Mouse (Mus musculus) adrenal gland, postnatal 36 days (tissue): ENCODE results near the gene Agrn. TPM values are rescaled to one million over a fixed set of nuclear protein-coding genes. Genes with fewer than 3 reads are reported as not detected.
"Not testable (repeated sequence)": the region's sequence is repeated elsewhere in the genome, so short reads cannot be mapped to it uniquely, and the experiment has no call there.

ENCODE experiments used
- DNase-seq, 2 experiments: peaks; one replicate each; pipeline ENCODE4 v3.0.0; 2021; ENCODE audit warnings: mixed read lengths in 1 of 2
- microRNA-seq: library from miRNA; unstranded; fragments of <30 nt; microRNA quantifications from one replicate; pipeline ENCODE4 v1.2.0, GENCODE M21; 2021
- total RNA-seq, 2 experiments: library from RNA; stranded (reverse); gene quantifications; 2 replicates each; pipeline ENCODE4 v1.2.3; 2021

Gene Agrn
- total RNA-seq, 2 experiments from 2014 or later = 33.2 to 49.6 TPM

DNA sequence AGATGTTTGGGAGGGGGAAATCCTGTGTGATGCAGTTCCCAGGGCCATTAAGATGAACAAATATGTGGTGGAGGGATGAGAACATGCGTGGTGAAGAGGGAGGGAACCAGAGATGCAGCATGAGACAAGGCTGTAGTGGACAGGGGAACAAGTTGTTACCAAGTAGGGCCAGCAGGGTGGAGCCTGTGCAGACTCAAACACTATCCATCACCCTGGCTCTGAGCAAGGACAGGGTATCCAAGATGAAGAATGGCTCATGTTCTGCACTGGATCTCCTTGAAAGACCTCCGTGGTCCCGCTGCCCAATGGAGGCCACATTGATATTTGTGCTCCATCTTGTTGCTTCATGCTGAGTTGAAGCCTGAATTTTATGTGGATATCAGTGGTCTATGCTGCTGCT lies 42.5 kb downstream of the Agrn start:
- no peak for DNase-seq

DNA sequence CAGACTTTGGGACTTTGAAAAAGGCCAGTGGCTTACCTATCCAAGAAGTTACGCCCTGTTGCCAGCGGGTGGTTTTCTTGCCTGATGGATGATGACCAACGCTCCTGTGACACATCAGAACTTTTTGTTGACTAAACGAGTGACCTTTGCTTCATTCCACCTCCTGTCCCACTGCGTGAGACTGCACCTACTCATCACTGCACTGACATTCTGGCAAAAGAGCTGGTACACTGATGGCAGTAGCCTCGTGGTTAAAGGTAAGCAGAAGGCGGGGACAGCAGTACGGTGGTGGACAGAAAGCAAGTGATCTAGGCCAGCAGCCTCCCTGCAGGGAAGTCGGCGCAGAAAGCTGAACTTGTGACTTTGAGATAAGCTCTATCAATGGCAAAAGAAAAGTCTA lies 46.4 kb downstream of the Agrn start:
- DNase-seq = not testable (repeated sequence)

DNA sequence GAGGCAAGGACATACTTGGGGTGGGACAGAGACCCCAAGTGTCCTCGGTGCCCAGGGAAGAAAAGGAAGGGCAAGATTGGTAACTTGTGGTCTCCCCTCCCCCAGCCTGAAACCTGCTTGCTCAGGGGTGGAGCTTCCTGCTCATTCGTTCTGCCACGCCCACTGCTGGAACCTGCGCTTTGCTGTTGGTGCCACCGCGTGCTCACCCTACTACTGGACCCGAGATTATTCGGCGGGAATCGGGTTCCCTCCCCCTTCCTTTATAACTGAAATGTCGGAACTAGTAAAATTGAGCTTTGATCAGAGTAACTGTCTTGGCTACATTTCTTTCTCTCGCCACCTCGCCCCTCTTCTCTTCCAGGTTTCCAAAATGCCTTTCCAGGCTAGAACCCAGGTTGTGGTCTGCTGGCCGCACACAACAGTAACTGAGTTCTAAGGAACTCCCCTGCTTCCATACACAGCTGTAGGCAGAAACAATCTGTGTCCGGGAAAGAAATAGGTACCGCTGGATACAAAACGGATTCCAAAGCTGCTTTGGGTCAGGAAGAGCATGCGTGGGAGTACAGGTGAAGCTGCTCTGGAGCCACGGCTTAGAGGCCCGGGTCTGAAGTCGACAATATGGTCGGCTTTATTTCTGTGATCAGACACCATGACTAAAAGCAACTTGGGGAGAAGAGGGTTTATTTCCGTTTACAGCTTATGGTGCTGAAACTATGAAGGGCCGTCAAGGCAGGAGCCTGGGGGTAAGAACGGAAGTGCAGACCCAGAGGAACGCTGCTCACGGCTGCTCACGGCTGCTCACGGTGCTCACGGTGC lies 60.8 kb downstream of the Agrn start:
- no peak for DNase-seq

DNA sequence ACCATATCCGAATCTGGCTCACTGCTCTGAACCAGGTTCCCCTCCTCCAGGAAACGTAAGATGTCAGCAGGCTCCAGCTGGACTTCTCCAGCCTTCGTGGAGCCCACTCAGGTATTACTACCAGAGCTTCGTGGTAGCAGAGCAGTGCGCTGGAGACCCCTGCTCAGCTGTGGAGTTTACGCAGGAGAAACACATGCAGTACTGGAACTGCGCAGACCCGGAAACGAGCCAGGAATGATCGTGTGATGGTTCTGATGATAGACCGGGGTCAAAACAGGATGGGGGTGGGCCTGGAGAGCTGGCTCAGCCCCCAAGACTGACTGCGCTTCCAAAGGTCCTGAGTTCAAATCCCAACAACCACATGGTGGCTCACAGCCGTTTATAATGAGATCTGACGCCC lies 61.5 kb downstream of the Agrn start:
- no peak for DNase-seq

DNA sequence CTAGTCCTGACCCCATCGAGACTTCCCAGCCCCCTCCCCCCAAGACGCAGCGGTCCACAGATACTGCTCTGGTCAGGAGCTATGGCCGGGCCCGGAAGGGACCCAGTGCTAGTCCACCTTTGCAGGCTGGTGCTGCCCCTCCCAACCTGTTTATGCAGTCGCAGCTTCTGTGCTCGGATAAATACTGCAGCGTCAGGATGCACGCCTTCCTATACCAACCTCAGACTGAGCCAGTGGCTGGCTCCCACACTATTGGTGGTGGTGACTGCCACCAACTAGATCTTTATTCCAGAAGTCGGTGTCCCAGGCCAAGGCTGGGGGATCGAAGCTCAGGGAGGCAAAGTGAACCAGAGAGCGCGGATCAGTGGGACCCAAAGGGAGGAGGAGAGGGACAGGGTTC lies 62.2 kb downstream of the Agrn start:
- no peak for DNase-seq

DNA sequence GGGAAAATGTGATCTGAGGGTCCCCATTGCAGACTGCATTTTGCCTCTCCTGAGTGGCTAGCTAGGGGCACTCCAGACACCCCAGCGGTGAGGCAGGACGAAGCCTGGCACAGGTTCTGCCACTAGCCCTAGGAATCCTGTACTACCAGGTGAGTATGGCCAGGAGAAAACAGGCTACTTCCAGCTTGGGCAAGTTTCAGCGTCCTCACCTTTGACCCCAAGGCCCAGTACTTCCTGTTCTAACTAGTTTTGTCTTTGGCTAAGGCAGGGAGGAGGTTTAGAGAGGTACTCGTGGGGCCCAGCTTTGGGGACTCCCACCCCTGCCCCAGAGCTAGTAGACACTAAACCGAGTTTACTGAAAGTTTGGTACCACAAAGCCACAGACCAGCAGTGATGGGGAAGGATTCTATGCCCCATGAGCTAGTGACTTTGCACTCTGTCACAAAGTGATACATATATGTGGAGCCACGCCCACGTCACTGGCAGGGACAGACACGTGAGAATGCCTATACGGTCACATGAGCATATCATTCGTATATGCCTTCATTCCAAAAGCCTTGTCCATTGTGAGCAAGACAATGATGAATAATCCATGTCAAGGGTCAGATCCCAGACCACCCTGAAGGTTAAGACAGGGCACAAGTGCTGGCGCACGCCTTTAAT lies 63.2 kb downstream of the Agrn start:
- no peak for DNase-seq

DNA sequence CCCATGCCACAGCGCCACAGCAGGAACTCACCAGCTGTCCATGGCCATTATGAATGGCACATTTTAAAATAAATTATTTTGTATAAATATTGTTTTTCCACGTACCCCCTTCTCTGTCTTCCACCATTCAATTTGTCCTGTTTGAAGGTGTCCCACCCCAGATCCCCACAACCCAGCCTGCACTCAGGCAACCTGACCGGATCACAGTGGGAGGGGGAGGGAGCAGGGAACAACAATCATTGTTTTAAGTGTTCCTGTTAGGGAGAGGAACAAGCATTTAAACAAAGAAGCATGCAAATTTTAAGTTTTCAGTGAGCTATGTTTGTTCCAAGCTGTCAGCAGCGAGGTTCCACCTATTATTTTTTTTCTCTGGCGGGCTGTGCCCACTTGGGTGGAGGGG lies 64.0 kb downstream of the Agrn start:
- DNase-seq = no peak

DNA sequence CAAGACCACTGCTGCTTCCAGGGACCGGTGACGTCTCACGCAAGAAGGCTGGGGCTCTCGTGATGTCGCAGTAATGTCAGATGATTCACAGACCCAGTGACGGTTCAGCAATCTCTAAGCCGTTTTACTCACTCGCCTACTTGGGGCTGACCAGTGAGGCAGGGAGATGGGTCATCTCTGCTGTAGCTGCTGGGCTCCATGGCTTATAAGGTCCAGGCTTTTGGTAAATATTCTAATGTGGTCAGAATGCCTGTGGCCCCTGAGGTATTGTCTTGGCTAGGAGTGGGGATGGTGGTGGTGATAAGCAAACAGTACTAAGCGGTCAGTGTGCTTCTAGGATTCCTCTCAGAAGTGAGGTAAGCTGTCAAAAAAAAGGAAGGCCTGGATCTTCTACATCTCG lies 66.3 kb downstream of the Agrn start:
- no peak for DNase-seq

DNA sequence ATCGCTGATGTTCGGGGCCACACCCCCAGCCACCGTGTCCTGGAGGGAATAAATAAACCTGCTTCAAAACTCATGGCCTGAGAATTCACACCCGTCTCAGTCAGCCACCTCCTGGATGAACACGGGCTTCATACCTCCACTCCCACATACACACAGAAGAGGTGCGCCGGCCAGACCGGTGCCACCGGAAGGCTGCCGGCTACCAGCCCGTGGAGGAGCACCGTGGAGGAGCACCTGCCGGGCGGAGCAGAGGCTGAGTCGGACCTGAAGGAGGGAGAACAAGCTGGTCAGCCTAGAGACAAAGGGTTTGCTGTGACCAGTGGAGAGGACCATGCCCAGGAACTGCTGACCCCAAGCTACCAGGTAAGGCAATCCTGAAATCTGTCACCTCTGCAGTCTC lies 66.9 kb downstream of the Agrn start, which contains the start of gene Rnf223:
Rnf223 (plus strand) TSS at position 78 of the 400 bp plus-strand sequence.
- DNase-seq = no peak

DNA sequence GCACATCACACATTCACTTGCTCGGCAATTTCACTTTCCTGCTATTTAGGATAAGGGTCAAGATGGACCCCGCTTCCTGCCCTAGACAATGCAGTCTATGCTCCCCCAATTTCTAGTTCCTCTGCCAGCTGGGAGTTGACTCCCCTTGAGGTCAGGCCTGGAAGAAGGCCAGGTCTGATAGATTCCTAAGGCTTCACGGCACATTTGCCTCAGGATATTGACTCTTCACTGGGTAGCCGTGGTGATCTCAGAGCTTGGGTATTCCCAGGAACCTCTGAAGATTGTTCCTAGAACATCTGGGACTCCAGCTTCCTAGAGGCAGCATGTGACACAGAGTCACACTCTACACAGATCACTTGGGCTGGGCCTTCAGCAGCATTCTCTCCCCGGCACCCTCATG lies 68.5 kb downstream of the Agrn start:
- no peak for DNase-seq

DNA sequence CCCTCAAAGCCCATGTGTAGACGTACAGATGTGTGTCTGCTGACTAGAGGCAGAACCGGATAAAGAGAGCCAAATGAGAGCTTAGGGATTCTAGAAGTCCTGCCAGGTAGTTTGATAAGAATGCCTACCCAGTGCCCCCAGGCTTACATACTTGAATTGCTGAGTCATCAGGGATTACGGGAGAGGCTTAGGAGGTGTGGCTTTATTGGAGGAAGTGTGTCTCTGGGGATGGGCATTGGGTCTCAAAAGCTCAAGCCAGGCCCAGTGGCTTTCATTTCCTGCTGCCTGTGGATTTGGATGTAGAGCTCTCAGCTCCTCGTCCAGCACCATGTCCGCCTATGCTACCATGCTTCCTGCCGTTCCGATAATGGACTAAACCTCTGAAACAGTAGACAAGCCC lies 70.4 kb downstream of the Agrn start:
- DNase-seq = no peak

DNA sequence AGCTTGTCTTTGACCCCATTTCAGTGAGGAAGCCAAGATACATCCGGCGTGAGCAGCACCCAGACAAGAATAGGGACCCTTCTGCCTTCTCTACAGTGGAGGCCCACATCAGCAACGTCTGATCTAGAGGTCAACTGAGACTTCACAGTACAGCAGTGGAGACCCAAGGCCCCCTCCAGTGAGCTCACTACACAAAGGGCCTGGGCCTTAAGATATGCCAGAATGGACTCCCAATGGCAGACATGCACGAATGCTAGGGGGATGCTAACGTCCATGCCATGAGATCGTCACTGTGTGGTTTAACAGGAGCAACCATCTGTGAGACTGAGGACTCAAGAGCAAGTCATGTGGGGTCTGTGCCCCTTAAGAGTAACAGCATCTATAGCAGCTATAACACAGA lies 71.9 kb downstream of the Agrn start:
- no peak for DNase-seq

DNA sequence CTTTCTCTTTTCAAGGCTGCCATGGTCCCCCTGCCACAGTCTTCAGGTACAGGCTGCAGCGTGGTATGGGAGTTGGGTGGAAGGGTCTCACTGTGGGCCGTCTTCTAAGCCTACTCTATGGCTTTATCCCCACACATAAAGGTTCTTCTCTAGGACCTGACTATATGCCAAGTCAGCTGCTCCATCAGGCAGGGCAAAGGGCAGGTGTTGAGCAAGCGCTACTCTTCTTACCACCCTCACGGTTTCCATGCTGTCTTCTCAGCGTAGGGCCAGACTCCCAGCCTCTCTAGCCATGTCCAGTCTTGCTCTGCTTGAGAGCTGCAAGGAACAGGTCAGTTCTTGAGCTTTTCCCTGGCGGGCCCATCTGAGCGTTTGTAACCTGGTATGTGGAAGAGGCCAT lies 73.2 kb downstream of the Agrn start:
- no peak for DNase-seq

Small RNA genes lying within 50 kb of the gene (microRNA-seq; reads per million reads assigned to microRNA genes)
- 1.5 reads per million for gene Mir7658

Other genes with a start within 250 kb of the Agrn start
- 10 to 100 TPM; 43.5 to 89.3 TPM for gene C1qtnf12, start 235.2 kb downstream of the Agrn start, total RNA-seq
- gene B3galt6, start 204.8 kb downstream of the Agrn start, total RNA-seq = 1 to 10 TPM; 7.6 to 8.0 TPM
- gene Sdf4, start 204.6 kb downstream of the Agrn start, total RNA-seq = 100 to 1,000 TPM; 266 to 276 TPM
- under 1 TPM; 0.43 to 0.89 TPM for gene Tnfrsf4, start 183.6 kb downstream of the Agrn start, total RNA-seq
- gene Tnfrsf18, start 171.3 kb downstream of the Agrn start, total RNA-seq = under 1 TPM in 1 of 2 experiments, not detected in 1; 0.40 TPM
- under 1 TPM in 1 of 2 experiments, not detected in 1; 0.16 TPM for gene Ttll10, start 138.1 kb downstream of the Agrn start, total RNA-seq
- 10 to 100 TPM; 10.4 to 11.5 TPM for gene 9430015G10Rik, start 87.5 kb downstream of the Agrn start, total RNA-seq
- gene Rnf223, start 67.0 kb downstream of the Agrn start, total RNA-seq = under 1 TPM in 1 of 2 experiments, not detected in 1; 0.10 TPM
- gene Isg15, start 3.3 kb upstream of the Agrn start, total RNA-seq = 1 to 10 TPM; 7.5 to 9.0 TPM
- 1 to 10 TPM; 3.5 to 6.0 TPM for gene AW011738, start 5.8 kb upstream of the Agrn start, total RNA-seq
- 1 to 10 TPM; 1.8 to 2.9 TPM for gene Perm1, start 18.4 kb upstream of the Agrn start, total RNA-seq
- gene Plekhn1, start 37.4 kb upstream of the Agrn start, total RNA-seq = 10 to 100 TPM; 21.5 to 23.0 TPM
- gene Noc2l, start 38.5 kb upstream of the Agrn start, total RNA-seq = 10 to 100 TPM; 41.3 to 45.7 TPM
- gene Samd11, start 58.2 kb upstream of the Agrn start, total RNA-seq = 1 to 10 TPM; 1.2 to 2.3 TPM
- not detected for gene Vmn2r-ps159, start 133.6 kb upstream of the Agrn start, total RNA-seq